Mouse (Mus musculus): ENCODE data around the gene Dclk1. TPM values are rescaled to one million over a fixed set of nuclear protein-coding genes. Genes with fewer than 3 reads are reported as not detected.

Dclk1 gene
- total and polyA plus RNA-seq, 3 experiments, result 1.2 to 5.6 (median 3.6) TPM

- no peaks in the 10 kb centered on the region for H3K36me3 ChIP-seq (ENCODE audit: control insufficient read depth, insufficient read depth, low read length)
- TF ChIP-seq EP300 (IDR thresholded peaks at IDR 0.05; ENCODE audit: insufficient read depth, low read depth, low read length) (no peak), CTCF (IDR thresholded peaks at IDR 0.05) (no peak), POLR2A (IDR thresholded peaks at IDR 0.05; ENCODE audit: insufficient read depth, low read depth, low read length) (no peak)
- DNase-seq, result no peak
- no peak overlapping the region for H3K27ac ChIP-seq
- H3K9ac ChIP-seq (ENCODE audit: low read depth, low read length), result no peak overlapping the region
- intact Hi-C loops (cut with DNase I), result no loop called here
- H3K4me1 ChIP-seq (ENCODE audit: control insufficient read depth, insufficient read depth, low read length), result no peaks in the 10 kb centered on the region; the same call in 1 of the 2 replicates
- no peaks in the 10 kb centered on the region for H3K27me3 ChIP-seq (ENCODE audit: control insufficient read depth, insufficient read depth, low read length)
- H3K79me2 ChIP-seq (replicated peaks; ENCODE audit: control insufficient read depth, insufficient read depth, low read length), result no peaks in the 10 kb centered on the region
- WGBS, result 56% methylated on average over 14 of the region's 14 CpGs
- no peak overlapping the region for H3K4me3 ChIP-seq
These were observed 289.3 kb downstream of the Dclk1 start for GRCm38 (mm10) chr3:55531204-55532044.

GRCm38 (mm10) chr3:55532175-55532973 lies 290.2 kb downstream of the Dclk1 start:
- TF ChIP-seq POLR2A (IDR thresholded peaks at IDR 0.05; ENCODE audit: insufficient read depth, low read depth, low read length) (no peak), CTCF (IDR thresholded peaks at IDR 0.05) (no peak), EP300 (IDR thresholded peaks at IDR 0.05; ENCODE audit: insufficient read depth, low read depth, low read length) (no peak)
- intact Hi-C loops (cut with DNase I), result no loop called here
- H3K4me3 ChIP-seq, result no peak overlapping the region

GRCm38 (mm10) chr3:55535591-55536200 lies 293.5 kb downstream of the Dclk1 start:
- no peaks in the 10 kb centered on the region for H3K36me3 ChIP-seq (ENCODE audit: control insufficient read depth, insufficient read depth, low read length)
- TF ChIP-seq EP300 (IDR thresholded peaks at IDR 0.05; ENCODE audit: insufficient read depth, low read depth, low read length) (no peak), CTCF (IDR thresholded peaks at IDR 0.05) (no peak), POLR2A (IDR thresholded peaks at IDR 0.05; ENCODE audit: insufficient read depth, low read depth, low read length) (no peak)
- no peak overlapping the region for H3K9ac ChIP-seq (ENCODE audit: low read depth, low read length)
- WGBS, result 80% methylated on average over 9 of the region's 9 CpGs
- no peak overlapping the region for H3K27ac ChIP-seq
- H3K4me3 ChIP-seq, result no peak overlapping the region
- H3K27me3 ChIP-seq (ENCODE audit: control insufficient read depth, insufficient read depth, low read length), result no peaks in the 10 kb centered on the region
- no peaks in the 10 kb centered on the region for H3K79me2 ChIP-seq (replicated peaks; ENCODE audit: control insufficient read depth, insufficient read depth, low read length)
- intact Hi-C loops (cut with DNase I), result no loop called here
- no peaks in the 10 kb centered on the region; the same call in 1 of the 2 replicates for H3K4me1 ChIP-seq (ENCODE audit: control insufficient read depth, insufficient read depth, low read length)
- DNase-seq, result no peak

More at GRCm38 (mm10) chr3:55532175-55532973, 290.2 kb downstream of the Dclk1 start:
- Histone ChIP-seq H3K4me1 (ENCODE audit: control insufficient read depth, insufficient read depth, low read length) (no peaks in the 10 kb centered on the region; the same call in 1 of the 2 replicates), H3K27ac (no peak overlapping the region), H3K36me3 (ENCODE audit: control insufficient read depth, insufficient read depth, low read length) (no peaks in the 10 kb centered on the region), H3K79me2 (replicated peaks; ENCODE audit: control insufficient read depth, insufficient read depth, low read length) (no peaks in the 10 kb centered on the region), H3K27me3 (ENCODE audit: control insufficient read depth, insufficient read depth, low read length) (no peaks in the 10 kb centered on the region), H3K9ac (ENCODE audit: low read depth, low read length) (no peak overlapping the region)
- DNase-seq, result no peak
- WGBS, result 92% methylated on average over 17 of the region's 17 CpGs

GRCm38 (mm10) chr3:55536901-55537300 lies 294.7 kb downstream of the Dclk1 start:
- Histone ChIP-seq H3K79me2 (replicated peaks; ENCODE audit: control insufficient read depth, insufficient read depth, low read length) (no peaks in the 10 kb centered on the region), H3K27me3 (ENCODE audit: control insufficient read depth, insufficient read depth, low read length) (no peaks in the 10 kb centered on the region), H3K27ac (no peak overlapping the region), H3K9ac (ENCODE audit: low read depth, low read length) (no peak overlapping the region), H3K36me3 (ENCODE audit: control insufficient read depth, insufficient read depth, low read length) (no peaks in the 10 kb centered on the region), H3K4me1 (ENCODE audit: control insufficient read depth, insufficient read depth, low read length) (no peaks in the 10 kb centered on the region), H3K4me3 (no peak overlapping the region)
- intact Hi-C loops (cut with DNase I), result no loop called here
- TF ChIP-seq POLR2A (IDR thresholded peaks at IDR 0.05; ENCODE audit: insufficient read depth, low read depth, low read length), result no peak
- no peak for TF ChIP-seq CTCF (IDR thresholded peaks at IDR 0.05)
- no peak for TF ChIP-seq EP300 (IDR thresholded peaks at IDR 0.05; ENCODE audit: insufficient read depth, low read depth, low read length)
- no peak for DNase-seq
- 75% methylated on average over 6 of the region's 6 CpGs for WGBS

GRCm38 (mm10) chr3:55537714-55538113 lies 295.6 kb downstream of the Dclk1 start:
- no peak for TF ChIP-seq EP300 (IDR thresholded peaks at IDR 0.05; ENCODE audit: insufficient read depth, low read depth, low read length)
- no peak for TF ChIP-seq CTCF (IDR thresholded peaks at IDR 0.05)
- no peak for TF ChIP-seq POLR2A (IDR thresholded peaks at IDR 0.05; ENCODE audit: insufficient read depth, low read depth, low read length)
- Histone ChIP-seq H3K36me3 (ENCODE audit: control insufficient read depth, insufficient read depth, low read length) (no peaks in the 10 kb centered on the region), H3K4me3 (no peak overlapping the region), H3K4me1 (ENCODE audit: control insufficient read depth, insufficient read depth, low read length) (no peaks in the 10 kb centered on the region), H3K27me3 (ENCODE audit: control insufficient read depth, insufficient read depth, low read length) (no peaks in the 10 kb centered on the region), H3K27ac (no peak overlapping the region), H3K79me2 (replicated peaks; ENCODE audit: control insufficient read depth, insufficient read depth, low read length) (no peaks in the 10 kb centered on the region), H3K9ac (ENCODE audit: low read depth, low read length) (no peak overlapping the region)
- WGBS, result 80% methylated on average over 5 of the region's 5 CpGs
- DNase-seq, result no peak
- intact Hi-C loops (cut with DNase I), result no loop called here

Measured in heart, adult 2 months (tissue).